Mouse (Mus musculus) urinary bladder, adult 2 months (tissue): ENCODE results near the gene Daw1. TPM values are rescaled to one million over a fixed set of nuclear protein-coding genes. Genes with fewer than 3 reads are reported as not detected.

ENCODE experiments used
- DNase-seq: peaks from one replicate; pipeline ENCODE4 v3.0.0; 2022; ENCODE audit warnings: low spot score
- polyA plus RNA-seq: library from polyadenylated mRNA; depleted of rRNA; stranded (reverse); fragments of >200 nt; gene quantifications from 2 replicates; pipeline ENCODE4 v1.2.3, GENCODE M21; 2012; rRNA removed

Daw1 gene
- polyA plus RNA-seq, 1 experiment: 4.4 TPM

- DNase-seq: no peak
These were observed 27.6 kb downstream of the Daw1 start for GRCm38 (mm10) chr1:83187154-83187553.

GRCm38 (mm10) chr1:83209981-83210380 is 50.4 kb downstream of the Daw1 start:
- no peak for DNase-seq

GRCm38 (mm10) chr1:83218260-83218659 is 58.7 kb downstream of the Daw1 start:
- DNase-seq: no peak

- DNase-seq: no peak
These were observed 63.5 kb downstream of the Daw1 start for GRCm38 (mm10) chr1:83223072-83223471.

- no peak for DNase-seq
These were observed 64.9 kb downstream of the Daw1 start for GRCm38 (mm10) chr1:83224423-83224960.

GRCm38 (mm10) chr1:83227946-83228345 is 68.4 kb downstream of the Daw1 start:
- DNase-seq: no peak

- DNase-seq: no peak
These were observed 88.7 kb downstream of the Daw1 start for GRCm38 (mm10) chr1:83248235-83248746.

GRCm38 (mm10) chr1:83251746-83252145 is 92.2 kb downstream of the Daw1 start:
- DNase-seq: no peak

Other genes starting within 250 kb of the Daw1 start
- gene A030005L19Rik, start 246.4 kb upstream of the Daw1 start, polyA plus RNA-seq: 1.1 and 1.7 TPM in 2 replicates
- gene A030014E15Rik, start 234.8 kb upstream of the Daw1 start, polyA plus RNA-seq: not detected in 2 replicates
- gene Gm6217, start 228.4 kb upstream of the Daw1 start, polyA plus RNA-seq: not detected in 2 replicates
- not detected in 2 replicates for gene A030003K21Rik, start 216.4 kb upstream of the Daw1 start, polyA plus RNA-seq
- gene Gm7544, start 203.7 kb upstream of the Daw1 start, polyA plus RNA-seq: not detected in 2 replicates
- gene Gm47955, start 199.5 kb upstream of the Daw1 start, polyA plus RNA-seq: not detected in 2 replicates
- not detected in 2 replicates for gene Gm47959, start 159.2 kb upstream of the Daw1 start, polyA plus RNA-seq
- 2.3 and 3.2 TPM in 2 replicates for gene Slc19a3, start 121.3 kb upstream of the Daw1 start, polyA plus RNA-seq
- not detected in 2 replicates for gene Krtap28-10, start 117.3 kb upstream of the Daw1 start, polyA plus RNA-seq
- gene Gm47969, start 114.8 kb upstream of the Daw1 start, polyA plus RNA-seq: not detected in 2 replicates
- gene A030005K14Rik, start 100.4 kb upstream of the Daw1 start, polyA plus RNA-seq: not detected in 2 replicates
- not detected in 2 replicates for gene Krtap28-13, start 98.8 kb upstream of the Daw1 start, polyA plus RNA-seq
- gene Ccl20, start 43.0 kb upstream of the Daw1 start, polyA plus RNA-seq: not detected in 2 replicates
- gene Sphkap, start 248.4 kb downstream of the Daw1 start, polyA plus RNA-seq: 0.01 and 0.03 TPM in 2 replicates